Mouse (Mus musculus): ENCODE measurements at regions not wholly inside any gene's neighbourhood (a gene's known extent, or its start where the extent isn't known, plus 50 kb on each side); places are given as distances from the start of the nearest gene placed in this dataset.

GRCm38 (mm10) chr5:9954652-9955051 is 229.7 kb upstream of the Grm3 start:
- peak in 1 of 2 experiments; percentile 6 for DNase-seq (ENCODE audit: low spot score in 2 of 2)

DNA sequence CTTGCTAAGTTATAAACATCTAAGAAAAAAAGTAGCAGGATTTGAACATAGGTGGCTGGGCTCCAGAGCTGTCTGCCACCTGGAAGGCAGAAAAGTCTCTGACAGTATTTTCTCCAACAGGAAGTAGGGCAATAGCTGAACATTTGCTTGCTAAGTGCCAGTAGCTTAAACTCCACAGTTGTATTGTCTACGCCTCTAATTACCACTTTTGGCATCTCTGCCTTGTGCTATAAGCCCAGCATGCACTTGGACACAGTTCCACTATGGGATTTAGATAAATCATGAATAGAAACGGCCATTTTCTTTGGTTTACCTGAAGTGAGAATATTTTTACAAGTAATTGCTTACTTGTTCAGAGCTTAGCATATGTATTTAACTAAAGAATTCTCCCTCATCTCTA is 213.8 kb upstream of the Grm3 start:
- DNase-seq (ENCODE audit: low spot score in 2 of 2) = no peak

- DNase-seq (ENCODE audit: low spot score in 2 of 2) = no peak
Measured at GRCm38 (mm10) chr5:9912936-9913335, 188.0 kb upstream of the Grm3 start.

DNA sequence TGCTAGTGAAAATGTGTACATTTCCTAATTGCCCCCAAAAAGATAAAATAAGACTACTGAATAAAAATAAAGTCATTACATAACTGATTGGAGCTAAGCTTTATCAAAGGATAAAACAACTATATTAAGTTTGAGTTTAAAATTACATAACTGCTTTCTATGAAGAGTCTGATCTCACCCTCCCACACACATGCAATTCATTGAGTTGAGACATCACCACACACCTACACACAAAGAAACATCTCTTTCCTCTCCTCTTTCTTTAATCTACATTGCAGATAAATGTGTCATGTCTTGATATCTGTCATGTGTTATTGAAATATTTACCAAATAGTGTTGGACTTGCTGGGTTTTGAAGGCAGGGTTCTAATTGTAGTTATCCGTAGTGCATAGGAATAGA is 186.8 kb upstream of the Grm3 start:
- DNase-seq (ENCODE audit: low spot score in 2 of 2) = peak in 1 of 2 experiments; percentile 2

DNA sequence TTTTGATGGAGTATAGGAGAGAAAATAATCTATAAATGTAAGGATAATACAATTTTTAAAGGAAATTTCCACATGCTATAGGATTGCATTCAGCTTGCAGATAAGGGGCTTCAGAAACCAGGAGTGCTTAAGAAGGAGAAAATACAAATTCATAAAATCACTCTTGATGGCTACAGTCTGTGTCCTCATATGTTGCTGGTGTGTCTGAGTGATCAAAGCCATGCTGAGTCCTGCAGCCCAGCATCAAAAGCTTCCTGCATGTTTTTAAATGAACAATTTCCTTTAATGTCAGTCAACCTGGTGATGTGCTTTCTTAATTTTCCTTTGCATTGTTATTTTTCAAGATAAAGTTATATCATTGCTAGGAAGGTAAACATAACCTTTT is 186.1 kb upstream of the Grm3 start:
- no peak for DNase-seq (ENCODE audit: low spot score in 2 of 2)

GRCm38 (mm10) chr5:9910452-9911088 is 185.6 kb upstream of the Grm3 start:
- no peak for DNase-seq (ENCODE audit: low spot score in 2 of 2)

- DNase-seq (ENCODE audit: low spot score in 2 of 2) = no peak
Measured at GRCm38 (mm10) chr5:9895297-9895696, 170.3 kb upstream of the Grm3 start.

GRCm38 (mm10) chr5:9878063-9878462 is 153.1 kb upstream of the Grm3 start:
- DNase-seq (ENCODE audit: low spot score in 2 of 2) = no peak

DNA sequence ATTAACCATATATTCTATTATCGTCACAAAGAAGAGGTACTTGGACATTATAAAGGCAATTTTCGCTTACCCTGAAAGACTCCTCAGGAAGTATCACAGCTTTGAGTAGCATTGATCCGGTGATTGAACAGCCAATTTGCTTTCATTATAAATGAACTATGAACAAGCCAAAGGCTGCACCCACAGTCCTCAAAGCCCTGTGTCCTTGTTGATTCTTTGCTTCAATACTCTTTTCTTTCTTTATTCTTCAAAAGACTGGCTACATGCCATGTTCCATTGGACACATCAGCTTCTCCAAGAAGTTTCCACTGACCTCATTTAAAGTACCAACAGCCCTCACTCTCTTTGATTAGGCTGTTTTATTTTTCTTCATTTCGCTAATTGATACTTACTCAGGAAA is 144.1 kb upstream of the Grm3 start:
- no peak for DNase-seq (ENCODE audit: low spot score in 2 of 2)

DNA sequence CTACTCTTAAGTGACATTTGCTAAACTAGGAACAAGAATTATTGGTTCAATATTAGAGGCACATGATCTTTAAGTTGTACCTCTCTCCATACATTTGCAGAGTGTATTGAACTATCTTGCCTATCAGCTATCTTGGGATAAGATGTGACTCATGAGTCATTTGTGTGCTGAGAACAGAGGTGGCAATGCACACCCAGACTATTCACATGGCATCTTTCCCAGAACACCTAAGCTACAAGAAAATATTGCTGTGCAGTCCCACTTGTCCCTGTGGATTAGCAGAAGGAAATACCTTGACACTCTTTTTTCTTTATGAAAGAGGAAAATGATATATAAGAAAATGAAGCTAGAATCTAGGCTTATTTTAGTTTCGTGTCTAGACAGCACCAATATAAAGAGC is 104.8 kb upstream of the Grm3 start:
- DNase-seq (ENCODE audit: low spot score in 2 of 2) = no peak

- no peak for DNase-seq (ENCODE audit: low spot score in 2 of 2)
Measured at GRCm38 (mm10) chr5:9801707-9802106, 76.7 kb upstream of the Grm3 start.

- DNase-seq (ENCODE audit: low spot score in 2 of 2) = no peak
Measured at GRCm38 (mm10) chr5:9781107-9781506, 56.1 kb upstream of the Grm3 start.
